Mouse (Mus musculus) stomach, postnatal 0 days (tissue): Measurements from ENCODE around the gene Ces1a.

Source experiments
- CTCF ChIP-seq: IDR thresholded peaks from 2 replicates; pipeline ENCODE4 v1.5.1; 2016; ENCODE audit warnings: antibody characterized with exemption, low read depth, mild to moderate bottlenecking, moderate library complexity
- EP300 ChIP-seq: optimal IDR thresholded peaks from 2 replicates; pipeline ENCODE3; 2016; ENCODE audit warnings: antibody characterized with exemption

DNA sequence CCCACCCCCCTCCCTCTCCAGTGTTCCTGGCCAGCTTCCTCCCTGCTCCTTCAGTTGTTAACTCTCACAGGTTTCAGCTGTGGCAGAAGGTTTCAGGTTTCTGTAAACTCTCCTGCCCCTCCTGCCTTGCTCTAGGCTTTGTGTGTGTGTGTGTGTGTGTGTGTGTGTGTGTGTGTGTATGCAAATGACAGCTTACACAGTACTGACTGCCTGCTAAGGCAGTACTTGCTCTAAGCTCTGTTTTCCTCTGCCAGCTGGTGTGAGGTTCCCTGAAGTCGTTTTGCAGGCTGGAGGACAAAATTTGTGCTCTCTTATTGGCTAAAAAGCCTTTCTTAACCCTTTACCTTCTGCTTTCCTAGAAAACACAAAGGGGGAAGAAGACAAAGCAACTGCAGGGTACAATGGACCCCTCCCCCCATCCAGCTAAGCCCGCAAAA is 40.7 kb upstream of the Ces1a start:
- TF ChIP-seq CTCF, result no peak
- no peak for TF ChIP-seq EP300
